Mouse (Mus musculus): Measurements from ENCODE around the gene Cdc34b.

- TF ChIP-seq CTCF (IDR thresholded peaks at IDR 0.05; ENCODE audit: borderline replicate concordance, control insufficient read depth, extremely low read depth, insufficient read depth, low read length, poor library complexity) (no peak), POLR2A (IDR thresholded peaks at IDR 0.05; ENCODE audit: control insufficient read depth, extremely low read depth, insufficient read depth, low read length, poor library complexity) (no peak)
Measured at GRCm38 (mm10) chr11:94759916-94760315, 18.3 kb downstream of the Cdc34b start.

All from thymus, adult 2 months (tissue).